Mouse (Mus musculus): ENCODE data around the gene Dpp6.

The Dpp6 gene

GRCm38 (mm10) chr5:27544816-27545270, 727.8 kb downstream of the Dpp6 start:
- DNase-seq = peak; percentile 41

GRCm38 (mm10) chr5:27549291-27549690, 732.3 kb downstream of the Dpp6 start:
- no peak for DNase-seq

GRCm38 (mm10) chr5:27565700-27566099, 748.7 kb downstream of the Dpp6 start:
- DNase-seq = peak; percentile 18

GRCm38 (mm10) chr5:27587970-27588758, 771.2 kb downstream of the Dpp6 start:
- no peak for DNase-seq

GRCm38 (mm10) chr5:27604132-27604531, 787.1 kb downstream of the Dpp6 start:
- no peak for DNase-seq

- DNase-seq = peak; percentile 58
Observed at GRCm38 (mm10) chr5:27615769-27616168, 798.8 kb downstream of the Dpp6 start.

- no peak for DNase-seq
Observed at GRCm38 (mm10) chr5:27621811-27622210, 804.8 kb downstream of the Dpp6 start.

- no peak for DNase-seq
Observed at GRCm38 (mm10) chr5:27623876-27624275, 806.9 kb downstream of the Dpp6 start.

GRCm38 (mm10) chr5:27632151-27632550, 815.1 kb downstream of the Dpp6 start:
- no peak for DNase-seq

- peak; percentile 20 for DNase-seq
Observed at GRCm38 (mm10) chr5:27635941-27636340, 818.9 kb downstream of the Dpp6 start.

GRCm38 (mm10) chr5:27641876-27642275, 824.9 kb downstream of the Dpp6 start:
- no peak for DNase-seq

- peak; percentile 30 for DNase-seq
Observed at GRCm38 (mm10) chr5:27651879-27652814, 835.1 kb downstream of the Dpp6 start.

- DNase-seq = no peak
Observed at GRCm38 (mm10) chr5:27656101-27656500, 839.1 kb downstream of the Dpp6 start.

GRCm38 (mm10) chr5:27657672-27658071, 840.7 kb downstream of the Dpp6 start:
- no peak for DNase-seq

- no peak for DNase-seq
Observed at GRCm38 (mm10) chr5:27658165-27658564, 841.2 kb downstream of the Dpp6 start.

GRCm38 (mm10) chr5:27658569-27658968, 841.6 kb downstream of the Dpp6 start:
- no peak for DNase-seq

GRCm38 (mm10) chr5:27659019-27659418, 842.0 kb downstream of the Dpp6 start:
- no peak for DNase-seq

GRCm38 (mm10) chr5:27659781-27660180, 842.8 kb downstream of the Dpp6 start:
- DNase-seq = no peak

GRCm38 (mm10) chr5:27664111-27664510, 847.1 kb downstream of the Dpp6 start:
- DNase-seq = no peak

- DNase-seq = no peak
Observed at GRCm38 (mm10) chr5:27671487-27671886, 854.5 kb downstream of the Dpp6 start.

GRCm38 (mm10) chr5:27677247-27677666, 860.3 kb downstream of the Dpp6 start:
- DNase-seq = peak; percentile 35

- DNase-seq = no peak
Observed at GRCm38 (mm10) chr5:27679151-27679550, 862.1 kb downstream of the Dpp6 start.

GRCm38 (mm10) chr5:27680476-27680875, 863.5 kb downstream of the Dpp6 start:
- peak; percentile 31 for DNase-seq

- no peak for DNase-seq
Observed at GRCm38 (mm10) chr5:27685162-27685561, 868.2 kb downstream of the Dpp6 start.
